Mouse (Mus musculus): ENCODE results near the gene 4932415D10Rik. TPM values are rescaled to one million over a fixed set of nuclear protein-coding genes. Genes with fewer than 3 reads are reported as not detected.

4932415D10Rik gene
- polyA plus RNA-seq (2014; fragmentation: Nextera tagmentation; extraction: Ambion mirVana): not detected in 2 replicates

GRCm38 (mm10) chr10:82316482-82316881 is at the start of gene 4932415D10Rik:
Gene 4932415D10Rik, minus strand, starts transcription at chr10:82316582.
- DNase-seq (no peak), ATAC-seq (ENCODE audit: low FRiP score, low TSS enrichment) (no peak)
- Histone ChIP-seq H3K4me1 (ENCODE audit: control insufficient read depth, insufficient read depth, low read length) (no peaks in the 10 kb centered on the region), H3K36me3 (ENCODE audit: control insufficient read depth, insufficient read depth, low read length) (no peaks in the 10 kb centered on the region), H3K4me2 (ENCODE audit: low read length) (no peak within 1 kb of the TSS), H3K9me3 (ENCODE audit: control insufficient read depth, low read length) (peaks cover 5% of the 10 kb centered on the region; the same call in 1 of the 2 replicates), H3K27me3 (ENCODE audit: control insufficient read depth, insufficient read depth, low read length) (no peaks in the 10 kb centered on the region), H3K27ac (replicated peaks; ENCODE audit: low read depth, low read length) (no peak within 1 kb of the TSS), H3K9ac (replicated peaks; ENCODE audit: low read length) (no peak within 1 kb of the TSS), H3K4me3 (replicated peaks; ENCODE audit: low read depth, low read length) (no peak within 1 kb of the TSS)
- 96% methylated on average over 1 of the region's 1 CpGs for WGBS

- Histone ChIP-seq H3K36me3 (ENCODE audit: control insufficient read depth, insufficient read depth, low read length) (peaks cover 11% of the 10 kb centered on the region), H3K9me3 (ENCODE audit: control insufficient read depth, low read length) (peaks cover 69% of the 10 kb centered on the region)
- 92% methylated on average over 9 of the region's 9 CpGs for WGBS
Observed at GRCm38 (mm10) chr10:82361911-82362310, 45.5 kb upstream of the 4932415D10Rik start.

GRCm38 (mm10) chr10:82355401-82355800 is 39.0 kb upstream of the 4932415D10Rik start:
- Histone ChIP-seq H3K9me3 (ENCODE audit: control insufficient read depth, low read length) (peaks cover 50% of the 10 kb centered on the region), H3K27me3 (ENCODE audit: control insufficient read depth, insufficient read depth, low read length) (no peaks in the 10 kb centered on the region), H3K4me3 (replicated peaks; ENCODE audit: low read depth, low read length) (peak overlapping the region; percentile 56; the same call in 1 of the 2 replicates), H3K4me2 (ENCODE audit: low read length) (peak overlapping the region; percentile 57), H3K36me3 (ENCODE audit: control insufficient read depth, insufficient read depth, low read length) (no peaks in the 10 kb centered on the region), H3K27ac (replicated peaks; ENCODE audit: low read depth, low read length) (no peak overlapping the region), H3K4me1 (ENCODE audit: control insufficient read depth, insufficient read depth, low read length) (no peaks in the 10 kb centered on the region), H3K9ac (replicated peaks; ENCODE audit: low read length) (no peak overlapping the region)
- 96% methylated on average over 4 of the region's 4 CpGs for WGBS
- DNase-seq (peak; percentile 2), ATAC-seq (ENCODE audit: low FRiP score, low TSS enrichment) (no peak)

More at GRCm38 (mm10) chr10:82361911-82362310, 45.5 kb upstream of the 4932415D10Rik start:
- H3K4me1 ChIP-seq (ENCODE audit: control insufficient read depth, insufficient read depth, low read length): no peaks in the 10 kb centered on the region
- H3K9ac ChIP-seq (replicated peaks; ENCODE audit: low read length): no peak overlapping the region
- H3K27me3 ChIP-seq (ENCODE audit: control insufficient read depth, insufficient read depth, low read length): no peaks in the 10 kb centered on the region
- DNase-seq (no peak), ATAC-seq (ENCODE audit: low FRiP score, low TSS enrichment) (no peak)
- H3K4me3 ChIP-seq (replicated peaks; ENCODE audit: low read depth, low read length): no peak overlapping the region
- no peak overlapping the region for H3K4me2 ChIP-seq (ENCODE audit: low read length)
- no peak overlapping the region for H3K27ac ChIP-seq (replicated peaks; ENCODE audit: low read depth, low read length)

- Histone ChIP-seq H3K9ac (replicated peaks; ENCODE audit: low read length) (peak within 1 kb of the TSS; percentile 70), H3K36me3 (ENCODE audit: control insufficient read depth, insufficient read depth, low read length) (no peaks in the 10 kb centered on the region), H3K27me3 (ENCODE audit: control insufficient read depth, insufficient read depth, low read length) (no peaks in the 10 kb centered on the region), H3K4me3 (replicated peaks; ENCODE audit: low read depth, low read length) (peak within 1 kb of the TSS; percentile 56), H3K4me2 (ENCODE audit: low read length) (peak within 1 kb of the TSS; percentile 57), H3K27ac (replicated peaks; ENCODE audit: low read depth, low read length) (peak within 1 kb of the TSS; percentile 98), H3K9me3 (ENCODE audit: control insufficient read depth, low read length) (peaks cover 40% of the 10 kb centered on the region), H3K4me1 (ENCODE audit: control insufficient read depth, insufficient read depth, low read length) (no peaks in the 10 kb centered on the region)
- 4% methylated on average over 34 of the region's 34 CpGs for WGBS
- ATAC-seq (ENCODE audit: low FRiP score, low TSS enrichment) (peak; percentile 100), DNase-seq (peak; percentile 95)
Observed at GRCm38 (mm10) chr10:82354083-82355010, 38.0 kb upstream of the 4932415D10Rik start, which contains the start of gene Gm4924. Gene Gm4924, plus strand, starts transcription at chr10:82354255.

- DNase-seq: no peak
- H3K9me3 ChIP-seq (ENCODE audit: control insufficient read depth, low read length): no peaks in the 10 kb centered on the region
- H3K4me2 ChIP-seq (ENCODE audit: low read length): no peak overlapping the region
- WGBS: 82% methylated on average over 5 of the region's 5 CpGs
- no peak overlapping the region for H3K27ac ChIP-seq (replicated peaks; ENCODE audit: low read depth, low read length)
- no peaks in the 10 kb centered on the region for H3K27me3 ChIP-seq (ENCODE audit: control insufficient read depth, insufficient read depth, low read length)
- no peak overlapping the region for H3K4me3 ChIP-seq (replicated peaks; ENCODE audit: low read depth, low read length)
- H3K36me3 ChIP-seq (ENCODE audit: control insufficient read depth, insufficient read depth, low read length): no peaks in the 10 kb centered on the region
- no peak overlapping the region for H3K9ac ChIP-seq (replicated peaks; ENCODE audit: low read length)
- H3K4me1 ChIP-seq (ENCODE audit: control insufficient read depth, insufficient read depth, low read length): no peaks in the 10 kb centered on the region
- ATAC-seq (ENCODE audit: low FRiP score, low TSS enrichment): no peak
Observed at GRCm38 (mm10) chr10:82329826-82330225, 13.4 kb upstream of the 4932415D10Rik start.

GRCm38 (mm10) chr10:82320134-82320533 is 3.8 kb upstream of the 4932415D10Rik start:
- 72% methylated on average over 3 of the region's 3 CpGs for WGBS
- DNase-seq: no peak
- no peaks in the 10 kb centered on the region for H3K27me3 ChIP-seq (ENCODE audit: control insufficient read depth, insufficient read depth, low read length)
- no peak overlapping the region for H3K9ac ChIP-seq (replicated peaks; ENCODE audit: low read length)
- ATAC-seq (ENCODE audit: low FRiP score, low TSS enrichment): no peak
- H3K27ac ChIP-seq (replicated peaks; ENCODE audit: low read depth, low read length): no peak overlapping the region
- H3K4me3 ChIP-seq (replicated peaks; ENCODE audit: low read depth, low read length): no peak overlapping the region
- H3K4me2 ChIP-seq (ENCODE audit: low read length): no peak overlapping the region
- H3K9me3 ChIP-seq (ENCODE audit: control insufficient read depth, low read length): peaks cover 5% of the 10 kb centered on the region; the same call in 1 of the 2 replicates
- no peaks in the 10 kb centered on the region for H3K36me3 ChIP-seq (ENCODE audit: control insufficient read depth, insufficient read depth, low read length)
- H3K4me1 ChIP-seq (ENCODE audit: control insufficient read depth, insufficient read depth, low read length): no peaks in the 10 kb centered on the region

- H3K4me1 ChIP-seq (ENCODE audit: control insufficient read depth, insufficient read depth, low read length): no peaks in the 10 kb centered on the region
- no peak overlapping the region for H3K4me3 ChIP-seq (replicated peaks; ENCODE audit: low read depth, low read length)
- WGBS: 48% methylated on average over 2 of the region's 2 CpGs
- H3K27me3 ChIP-seq (ENCODE audit: control insufficient read depth, insufficient read depth, low read length): no peaks in the 10 kb centered on the region
- no peaks in the 10 kb centered on the region for H3K36me3 ChIP-seq (ENCODE audit: control insufficient read depth, insufficient read depth, low read length)
- no peak overlapping the region for H3K9ac ChIP-seq (replicated peaks; ENCODE audit: low read length)
- no peak for ATAC-seq (ENCODE audit: low FRiP score, low TSS enrichment)
- H3K9me3 ChIP-seq (ENCODE audit: control insufficient read depth, low read length): peaks cover 4% of the 10 kb centered on the region; the same call in 1 of the 2 replicates
- no peak for DNase-seq
- no peak overlapping the region for H3K27ac ChIP-seq (replicated peaks; ENCODE audit: low read depth, low read length)
- no peak overlapping the region for H3K4me2 ChIP-seq (ENCODE audit: low read length)
Observed at GRCm38 (mm10) chr10:82296440-82296839, 19.9 kb downstream of the 4932415D10Rik start.

- Histone ChIP-seq H3K4me3 (replicated peaks; ENCODE audit: low read depth, low read length) (no peak overlapping the region), H3K27me3 (ENCODE audit: control insufficient read depth, insufficient read depth, low read length) (no peaks in the 10 kb centered on the region), H3K27ac (replicated peaks; ENCODE audit: low read depth, low read length) (no peak overlapping the region), H3K36me3 (ENCODE audit: control insufficient read depth, insufficient read depth, low read length) (no peaks in the 10 kb centered on the region), H3K4me1 (ENCODE audit: control insufficient read depth, insufficient read depth, low read length) (no peaks in the 10 kb centered on the region), H3K4me2 (ENCODE audit: low read length) (no peak overlapping the region), H3K9ac (replicated peaks; ENCODE audit: low read length) (no peak overlapping the region), H3K9me3 (ENCODE audit: control insufficient read depth, low read length) (0 out of 2 replicates have a peak, but pooled peaks cover 7% of the 10 kb centered on the region)
- 82% methylated on average over 2 of the region's 2 CpGs for WGBS
- DNase-seq: no peak
- no peak for ATAC-seq (ENCODE audit: low FRiP score, low TSS enrichment)
Observed at GRCm38 (mm10) chr10:82257331-82257730, 59.1 kb downstream of the 4932415D10Rik start.

Data from midbrain, embryonic 14.5 days (tissue).